Mouse (Mus musculus): Measurements from ENCODE around the gene Auts2. TPM values are rescaled to one million over a fixed set of nuclear protein-coding genes. Genes with fewer than 3 reads are reported as not detected.

Auts2 gene
- polyA plus RNA-seq, 1 experiment from 2014 or later = 47.7 TPM

DNA sequence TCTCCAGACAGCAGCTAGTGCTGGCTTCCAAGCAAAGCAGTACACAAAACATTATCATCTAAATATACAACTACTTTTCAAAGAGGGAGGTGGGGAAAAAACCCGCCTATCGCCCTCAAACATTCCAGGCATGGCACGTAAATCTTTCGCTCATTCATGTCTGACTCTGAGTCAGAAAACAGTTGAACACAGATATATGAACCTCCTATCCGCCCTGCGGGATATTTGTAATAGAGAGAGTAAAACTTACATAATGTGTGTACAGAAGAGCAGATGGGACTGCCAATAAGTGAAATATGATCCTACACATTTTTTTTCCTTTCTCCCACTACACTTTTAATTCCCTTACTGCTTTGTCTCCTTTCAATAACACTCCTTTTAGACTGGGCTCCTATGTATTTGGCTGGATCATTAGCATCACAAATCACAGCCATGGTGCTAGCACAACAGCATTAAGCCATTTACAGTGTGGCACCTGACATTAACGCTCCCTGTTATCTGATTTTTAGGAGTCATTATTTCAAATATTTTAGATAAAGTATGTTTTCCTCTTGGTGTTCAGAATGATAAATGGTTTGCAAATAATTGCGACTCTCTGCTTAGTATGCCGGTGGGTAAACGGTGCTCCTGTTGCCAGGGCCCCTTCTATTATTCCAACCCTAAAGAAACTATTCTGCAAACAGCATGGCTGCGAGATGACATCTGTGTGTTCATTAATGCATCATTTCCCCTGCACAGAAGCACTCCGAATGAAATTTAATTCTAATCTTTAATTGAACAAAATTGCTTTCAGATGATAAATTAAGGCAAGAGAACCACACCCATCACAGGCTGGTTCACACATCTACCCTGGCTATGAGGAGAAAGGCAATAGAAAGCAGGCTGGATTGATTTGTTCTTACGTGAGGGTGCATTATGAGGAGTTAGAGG, 252.3 kb downstream of the Auts2 start:
- H3K27me3 ChIP-seq (ENCODE audit: control insufficient read depth, insufficient read depth, low read length) = no peaks in the 10 kb centered on the region
- WGBS = 23% methylated on average over 13 of the region's 13 CpGs
- H3K4me1 ChIP-seq (ENCODE audit: control insufficient read depth, insufficient read depth, low read length) = peaks cover 12% of the 10 kb centered on the region; the same call in 1 of the 2 replicates
- H3K27ac ChIP-seq (ENCODE audit: low read length) = no peak overlapping the region
- H3K36me3 ChIP-seq (ENCODE audit: control insufficient read depth, insufficient read depth, low read length) = no peaks in the 10 kb centered on the region
- ATAC-seq (ENCODE audit: insufficient number of reproducible peaks, insufficient read depth, low FRiP score, low read depth) = no peak
- H3K9ac ChIP-seq (replicated peaks; ENCODE audit: low read depth, low read length) = no peak overlapping the region
- H3K9me3 ChIP-seq (ENCODE audit: control insufficient read depth, low read depth, low read length) = no peaks in the 10 kb centered on the region
- no peak overlapping the region for H3K4me3 ChIP-seq (ENCODE audit: low read depth, low read length)
- no peak overlapping the region for H3K4me2 ChIP-seq (replicated peaks; ENCODE audit: low read depth, low read length)

- H3K36me3 ChIP-seq (ENCODE audit: control insufficient read depth, insufficient read depth, low read length) = no peaks in the 10 kb centered on the region
- no peak overlapping the region for H3K9ac ChIP-seq (replicated peaks; ENCODE audit: low read depth, low read length)
- no peak overlapping the region for H3K27ac ChIP-seq (ENCODE audit: low read length)
- no peaks in the 10 kb centered on the region for H3K4me1 ChIP-seq (ENCODE audit: control insufficient read depth, insufficient read depth, low read length)
- no peaks in the 10 kb centered on the region for H3K9me3 ChIP-seq (ENCODE audit: control insufficient read depth, low read depth, low read length)
- H3K27me3 ChIP-seq (ENCODE audit: control insufficient read depth, insufficient read depth, low read length) = no peaks in the 10 kb centered on the region
- ATAC-seq (ENCODE audit: insufficient number of reproducible peaks, insufficient read depth, low FRiP score, low read depth) = no peak
- H3K4me3 ChIP-seq (ENCODE audit: low read depth, low read length) = no peak overlapping the region
- no peak overlapping the region for H3K4me2 ChIP-seq (replicated peaks; ENCODE audit: low read depth, low read length)
- WGBS = 69% methylated on average over 3 of the region's 3 CpGs
Measured at GRCm38 (mm10) chr5:132283741-132284140, 259.4 kb downstream of the Auts2 start.

- Histone ChIP-seq H3K9ac (replicated peaks; ENCODE audit: low read depth, low read length) (no peak overlapping the region), H3K4me1 (ENCODE audit: control insufficient read depth, insufficient read depth, low read length) (peaks cover 13% of the 10 kb centered on the region; the same call in 1 of the 2 replicates), H3K27ac (ENCODE audit: low read length) (no peak overlapping the region), H3K36me3 (ENCODE audit: control insufficient read depth, insufficient read depth, low read length) (no peaks in the 10 kb centered on the region), H3K4me3 (ENCODE audit: low read depth, low read length) (no peak overlapping the region), H3K4me2 (replicated peaks; ENCODE audit: low read depth, low read length) (no peak overlapping the region), H3K27me3 (ENCODE audit: control insufficient read depth, insufficient read depth, low read length) (no peaks in the 10 kb centered on the region), H3K9me3 (ENCODE audit: control insufficient read depth, low read depth, low read length) (no peaks in the 10 kb centered on the region)
- 55% methylated on average over 15 of the region's 15 CpGs for WGBS
- ATAC-seq (ENCODE audit: insufficient number of reproducible peaks, insufficient read depth, low FRiP score, low read depth) = no peak
Measured at GRCm38 (mm10) chr5:132274098-132274898, 268.8 kb downstream of the Auts2 start.

DNA sequence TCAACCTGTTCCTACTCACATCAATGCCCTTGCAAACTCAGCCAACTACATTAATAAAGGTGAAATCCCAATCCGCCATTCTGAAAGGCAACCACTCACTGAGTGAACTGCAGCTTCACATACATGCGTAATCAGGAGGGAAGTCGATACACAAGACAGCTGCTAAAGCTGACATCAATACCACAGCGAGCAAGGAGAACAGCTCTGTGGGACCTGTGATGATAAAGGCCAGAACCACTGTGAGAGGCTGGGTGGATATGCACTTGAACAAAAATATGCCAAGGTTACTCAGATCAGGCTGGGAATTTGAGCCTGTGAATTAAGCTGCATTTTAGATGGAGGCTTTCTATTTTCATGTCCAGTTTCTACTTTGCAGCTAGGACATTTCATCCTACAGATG, 271.0 kb downstream of the Auts2 start:
- H3K4me1 ChIP-seq (ENCODE audit: control insufficient read depth, insufficient read depth, low read length) = peaks cover 13% of the 10 kb centered on the region; the same call in 1 of the 2 replicates
- no peaks in the 10 kb centered on the region for H3K36me3 ChIP-seq (ENCODE audit: control insufficient read depth, insufficient read depth, low read length)
- WGBS = 43% methylated on average over 4 of the region's 4 CpGs
- no peak overlapping the region for H3K9ac ChIP-seq (replicated peaks; ENCODE audit: low read depth, low read length)
- H3K27me3 ChIP-seq (ENCODE audit: control insufficient read depth, insufficient read depth, low read length) = no peaks in the 10 kb centered on the region
- H3K4me3 ChIP-seq (ENCODE audit: low read depth, low read length) = no peak overlapping the region
- ATAC-seq (ENCODE audit: insufficient number of reproducible peaks, insufficient read depth, low FRiP score, low read depth) = no peak
- no peak overlapping the region for H3K4me2 ChIP-seq (replicated peaks; ENCODE audit: low read depth, low read length)
- H3K9me3 ChIP-seq (ENCODE audit: control insufficient read depth, low read depth, low read length) = no peaks in the 10 kb centered on the region
- no peak overlapping the region for H3K27ac ChIP-seq (ENCODE audit: low read length)

DNA sequence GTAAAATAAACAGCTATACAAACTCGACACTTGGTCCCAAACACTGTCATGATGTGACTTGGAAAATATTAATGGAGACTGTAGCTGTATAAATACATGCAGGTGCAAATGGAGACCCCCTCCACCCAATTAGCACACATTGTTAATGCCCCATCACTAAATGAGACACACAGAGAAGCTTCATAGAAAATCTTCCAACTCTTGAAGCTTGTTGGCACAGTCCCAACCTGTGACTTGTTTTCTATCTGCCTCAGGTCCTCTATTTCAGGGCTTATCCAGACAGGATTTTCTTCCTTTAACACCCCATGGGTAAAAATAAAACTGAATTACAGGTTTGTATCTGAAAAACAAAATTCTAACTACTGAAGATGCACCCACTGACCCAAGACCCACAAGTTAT, 272.2 kb downstream of the Auts2 start:
- Histone ChIP-seq H3K27me3 (ENCODE audit: control insufficient read depth, insufficient read depth, low read length) (no peaks in the 10 kb centered on the region), H3K4me3 (ENCODE audit: low read depth, low read length) (no peak overlapping the region), H3K9ac (replicated peaks; ENCODE audit: low read depth, low read length) (no peak overlapping the region), H3K36me3 (ENCODE audit: control insufficient read depth, insufficient read depth, low read length) (no peaks in the 10 kb centered on the region), H3K4me2 (replicated peaks; ENCODE audit: low read depth, low read length) (no peak overlapping the region), H3K27ac (ENCODE audit: low read length) (no peak overlapping the region), H3K9me3 (ENCODE audit: control insufficient read depth, low read depth, low read length) (no peaks in the 10 kb centered on the region), H3K4me1 (ENCODE audit: control insufficient read depth, insufficient read depth, low read length) (peaks cover 13% of the 10 kb centered on the region; the same call in 1 of the 2 replicates)
- 42% methylated on average over 1 of the region's 1 CpGs for WGBS
- no peak for ATAC-seq (ENCODE audit: insufficient number of reproducible peaks, insufficient read depth, low FRiP score, low read depth)

DNA sequence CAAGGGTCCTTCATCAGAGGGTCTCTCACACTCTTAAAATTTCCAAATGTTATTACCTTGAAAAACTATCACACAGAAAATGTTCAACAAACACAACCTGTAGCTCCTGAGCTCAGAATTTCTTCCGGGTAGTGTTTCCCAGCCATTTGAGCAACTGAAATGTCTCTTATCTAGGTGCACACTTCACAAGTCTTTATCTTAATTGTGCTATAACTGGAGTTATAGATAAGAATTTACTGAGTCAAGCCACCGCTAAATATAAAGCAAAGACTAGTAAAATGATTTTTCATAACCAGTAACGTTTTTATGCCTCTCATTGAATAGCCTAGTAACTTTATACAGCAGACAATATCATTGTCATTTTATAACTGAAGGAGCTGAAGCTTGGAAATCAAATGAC, 273.1 kb downstream of the Auts2 start:
- WGBS = 78% methylated on average over 3 of the region's 3 CpGs
- Histone ChIP-seq H3K27ac (ENCODE audit: low read length) (no peak overlapping the region), H3K36me3 (ENCODE audit: control insufficient read depth, insufficient read depth, low read length) (no peaks in the 10 kb centered on the region), H3K4me3 (ENCODE audit: low read depth, low read length) (no peak overlapping the region), H3K4me1 (ENCODE audit: control insufficient read depth, insufficient read depth, low read length) (peaks cover 13% of the 10 kb centered on the region; the same call in 1 of the 2 replicates), H3K27me3 (ENCODE audit: control insufficient read depth, insufficient read depth, low read length) (no peaks in the 10 kb centered on the region), H3K4me2 (replicated peaks; ENCODE audit: low read depth, low read length) (no peak overlapping the region), H3K9ac (replicated peaks; ENCODE audit: low read depth, low read length) (no peak overlapping the region), H3K9me3 (ENCODE audit: control insufficient read depth, low read depth, low read length) (no peaks in the 10 kb centered on the region)
- ATAC-seq (ENCODE audit: insufficient number of reproducible peaks, insufficient read depth, low FRiP score, low read depth) = no peak

DNA sequence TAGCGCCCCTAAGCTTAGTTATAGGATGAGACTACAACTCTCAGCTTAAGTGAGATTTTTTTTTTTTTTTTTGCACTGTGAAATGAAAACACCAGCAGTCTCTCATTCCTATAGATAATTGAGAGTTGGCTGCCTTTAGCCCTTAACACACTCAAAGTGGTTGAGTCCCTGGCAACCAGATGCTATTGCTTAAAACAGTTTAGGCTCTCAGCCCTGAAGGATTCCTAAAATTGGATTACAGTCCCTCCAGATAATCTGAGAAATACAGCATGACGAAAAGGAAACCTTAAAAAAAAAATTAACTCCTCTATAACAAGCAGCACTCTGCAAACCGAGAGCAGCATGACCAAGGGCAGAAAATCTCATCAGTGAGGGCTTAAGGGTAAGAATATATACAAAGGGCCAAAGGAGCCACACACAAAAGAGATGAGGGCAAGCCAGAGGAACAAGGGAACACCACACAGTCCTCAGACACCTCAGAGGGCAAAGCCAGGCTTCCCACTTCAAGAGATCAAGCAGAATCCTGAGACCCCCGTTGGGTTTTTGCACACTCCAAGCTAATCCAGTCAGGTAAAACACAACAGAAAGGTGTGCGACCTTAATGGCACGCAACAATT, 274.7 kb downstream of the Auts2 start:
- ATAC-seq (ENCODE audit: insufficient number of reproducible peaks, insufficient read depth, low FRiP score, low read depth) = no peak
- 78% methylated on average over 6 of the region's 6 CpGs for WGBS
- Histone ChIP-seq H3K27me3 (ENCODE audit: control insufficient read depth, insufficient read depth, low read length) (no peaks in the 10 kb centered on the region), H3K4me3 (ENCODE audit: low read depth, low read length) (no peak overlapping the region), H3K4me2 (replicated peaks; ENCODE audit: low read depth, low read length) (no peak overlapping the region), H3K9me3 (ENCODE audit: control insufficient read depth, low read depth, low read length) (no peaks in the 10 kb centered on the region), H3K4me1 (ENCODE audit: control insufficient read depth, insufficient read depth, low read length) (peaks cover 11% of the 10 kb centered on the region; the same call in 1 of the 2 replicates), H3K9ac (replicated peaks; ENCODE audit: low read depth, low read length) (no peak overlapping the region), H3K36me3 (ENCODE audit: control insufficient read depth, insufficient read depth, low read length) (no peaks in the 10 kb centered on the region), H3K27ac (ENCODE audit: low read length) (no peak overlapping the region)

DNA sequence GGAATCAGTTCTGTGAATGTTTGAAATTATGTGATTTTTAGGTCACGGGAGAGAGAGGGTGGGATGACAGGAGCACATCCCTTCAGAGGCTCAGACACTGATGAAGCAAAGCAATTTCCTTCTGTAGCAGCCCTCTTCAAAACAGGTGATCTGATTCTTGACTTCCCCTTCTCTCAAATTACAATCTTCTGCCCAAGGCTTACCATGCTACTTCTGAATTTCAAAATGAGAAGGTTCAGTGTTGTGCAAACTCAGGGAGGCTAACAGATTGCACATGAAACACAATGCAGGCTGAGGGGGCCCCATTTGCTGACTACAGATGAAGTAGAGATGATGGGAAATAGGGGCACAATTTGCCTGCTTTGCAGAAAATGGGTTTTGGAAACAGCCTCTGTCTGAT, 278.1 kb downstream of the Auts2 start:
- Histone ChIP-seq H3K4me3 (ENCODE audit: low read depth, low read length) (no peak overlapping the region), H3K27me3 (ENCODE audit: control insufficient read depth, insufficient read depth, low read length) (no peaks in the 10 kb centered on the region), H3K4me2 (replicated peaks; ENCODE audit: low read depth, low read length) (no peak overlapping the region), H3K4me1 (ENCODE audit: control insufficient read depth, insufficient read depth, low read length) (0 out of 2 replicates have a peak, but pooled peaks cover 3% of the 10 kb centered on the region), H3K36me3 (ENCODE audit: control insufficient read depth, insufficient read depth, low read length) (no peaks in the 10 kb centered on the region), H3K9ac (replicated peaks; ENCODE audit: low read depth, low read length) (no peak overlapping the region), H3K9me3 (ENCODE audit: control insufficient read depth, low read depth, low read length) (no peaks in the 10 kb centered on the region), H3K27ac (ENCODE audit: low read length) (no peak overlapping the region)
- WGBS = 67% methylated on average over 1 of the region's 1 CpGs
- no peak for ATAC-seq (ENCODE audit: insufficient number of reproducible peaks, insufficient read depth, low FRiP score, low read depth)

Data from stomach, embryonic 14.5 days (tissue).